In genomic region chr14:35008674-35009073, GRCm38 (mm10) we compare ENCODE assay signal across 21 mouse cellular contexts.
DNase-seq lines count a peak whose midpoint lies in the region; ATAC-seq lines count a peak whose summit lies in the region.
"Had no signal": no experiment of that assay in that cellular context is flagged by ENCODE, and none has a peak within 500 bp of the region (broad histone marks: within the 10 kb centered on the region; RNA-seq: fewer than 3 reads in every experiment).

No protein-coding gene starts in this region.

- no peaks in the 10 kb centered on the region for H3K27me3 ChIP-seq in forebrain, embryonic 12.5 days
- no peaks in the 10 kb centered on the region for H3K27me3 ChIP-seq in forebrain, embryonic 10.5 days (ENCODE audit: poor library complexity, severe bottlenecking)
- H3K27me3 ChIP-seq in midbrain, embryonic 12.5 days: no peaks in the 10 kb centered on the region
- H3K27me3 ChIP-seq in midbrain, embryonic 10.5 days (ENCODE audit: low read depth, poor library complexity, severe bottlenecking): no peaks in the 10 kb centered on the region
- no peaks in the 10 kb centered on the region for H3K27me3 ChIP-seq in hindbrain, embryonic 15.5 days
- no peaks in the 10 kb centered on the region for H3K27me3 ChIP-seq in neural tube, embryonic 14.5 days (ENCODE audit: control insufficient read depth, insufficient read depth, low read length)
- H3K27me3 ChIP-seq: CH12.LX; embryonic facial prominence, embryonic 13.5 days; limb, embryonic 12.5 days; megakaryocyte, embryonic 14.5 days had no signal

- DNase-seq in forebrain, embryonic 10.5 days (ENCODE audit: extremely low spot score, low spot score): no peak
- DNase-seq in midbrain, embryonic 10.5 days (ENCODE audit: low spot score): no peak
- no peak for DNase-seq in lung, postnatal 14 days
- DNase-seq in layer of hippocampus, adult 11-12 months (ENCODE audit: low spot score): no peak
- DNase-seq: cerebellum, adult 18-20 months; gastrocnemius, postnatal 10 days; heart, postnatal 36 days; kidney, adult 18-20 months; kidney, postnatal 36 days had no signal

- no peak overlapping the region for H3K9ac ChIP-seq in forebrain, embryonic 12.5 days
- no peak overlapping the region for H3K9ac ChIP-seq in midbrain, embryonic 12.5 days (replicated peaks)
- H3K9ac ChIP-seq in hindbrain, embryonic 15.5 days: no peak overlapping the region
- H3K9ac ChIP-seq in neural tube, embryonic 14.5 days (replicated peaks; ENCODE audit: low read depth, low read length): no peak overlapping the region
- H3K9ac ChIP-seq: embryonic facial prominence, embryonic 13.5 days; limb, embryonic 12.5 days; liver, embryonic 14.5 days had no signal

- 40% methylated on average over 3 of the region's 3 CpGs for WGBS in forebrain, embryonic 12.5 days
- 60% methylated on average over 3 of the region's 3 CpGs for WGBS in forebrain, embryonic 10.5 days
- 58% methylated on average over 3 of the region's 3 CpGs for WGBS in midbrain, embryonic 12.5 days
- 73% methylated on average over 3 of the region's 3 CpGs for WGBS in midbrain, embryonic 10.5 days
- WGBS in hindbrain, embryonic 15.5 days: 33% methylated on average over 3 of the region's 3 CpGs
- WGBS in neural tube, embryonic 14.5 days: 21% methylated on average over 3 of the region's 3 CpGs

- no peak overlapping the region for H3K4me2 ChIP-seq in forebrain, embryonic 12.5 days
- H3K4me2 ChIP-seq in midbrain, embryonic 12.5 days (replicated peaks): no peak overlapping the region
- no peak overlapping the region for H3K4me2 ChIP-seq in hindbrain, embryonic 15.5 days
- no peak overlapping the region for H3K4me2 ChIP-seq in neural tube, embryonic 14.5 days (ENCODE audit: low read depth, low read length)
- H3K4me2 ChIP-seq: embryonic facial prominence, embryonic 13.5 days; limb, embryonic 12.5 days had no signal

- H3K27ac ChIP-seq in forebrain, embryonic 12.5 days: no peak overlapping the region
- H3K27ac ChIP-seq in forebrain, embryonic 10.5 days: no peak overlapping the region
- H3K27ac ChIP-seq in midbrain, embryonic 12.5 days (replicated peaks): no peak overlapping the region
- H3K27ac ChIP-seq in midbrain, embryonic 10.5 days (replicated peaks): no peak overlapping the region
- H3K27ac ChIP-seq in hindbrain, embryonic 15.5 days (replicated peaks): peak overlapping the region; percentile 38
- peak overlapping the region; percentile 23; the same call in 1 of the 2 replicates for H3K27ac ChIP-seq in neural tube, embryonic 14.5 days (ENCODE audit: low read depth, low read length)
- H3K27ac ChIP-seq: embryonic facial prominence, embryonic 13.5 days; heart, embryonic 10.5 days; limb, embryonic 12.5 days; liver, embryonic 14.5 days had no signal

- peak; percentile 66; the same call in 1 of the 2 replicates for ATAC-seq in forebrain, embryonic 12.5 days (ENCODE audit: low FRiP score)
- ATAC-seq in midbrain, embryonic 12.5 days (ENCODE audit: low FRiP score, low read depth): peak; percentile 68; the same call in 1 of the 2 replicates
- no peak for ATAC-seq in hindbrain, embryonic 15.5 days (ENCODE audit: low FRiP score, low read depth)
- peak; percentile 68 for ATAC-seq in neural tube, embryonic 14.5 days (ENCODE audit: low read depth)
- ATAC-seq: activated CD4-positive, CD25-positive, alpha-beta regulatory T cell, adult 4 months; lung, postnatal 0 days had no signal

- H3K9me3 ChIP-seq in forebrain, embryonic 12.5 days: no peaks in the 10 kb centered on the region
- no peaks in the 10 kb centered on the region for H3K9me3 ChIP-seq in forebrain, embryonic 10.5 days
- H3K9me3 ChIP-seq in midbrain, embryonic 12.5 days: no peaks in the 10 kb centered on the region
- no peaks in the 10 kb centered on the region for H3K9me3 ChIP-seq in midbrain, embryonic 10.5 days (replicated peaks)
- no peaks in the 10 kb centered on the region for H3K9me3 ChIP-seq in hindbrain, embryonic 15.5 days
- H3K9me3 ChIP-seq in neural tube, embryonic 14.5 days (ENCODE audit: control insufficient read depth, low read length): no peaks in the 10 kb centered on the region
- H3K9me3 ChIP-seq: embryonic facial prominence, embryonic 13.5 days; heart, embryonic 10.5 days; limb, embryonic 12.5 days; megakaryocyte, embryonic 14.5 days had no signal

- peaks cover 11% of the 10 kb centered on the region; the same call in 1 of the 2 replicates for H3K4me1 ChIP-seq in forebrain, embryonic 12.5 days
- H3K4me1 ChIP-seq in forebrain, embryonic 10.5 days: peaks cover 5% of the 10 kb centered on the region
- H3K4me1 ChIP-seq in midbrain, embryonic 12.5 days: peaks cover 7% of the 10 kb centered on the region
- H3K4me1 ChIP-seq in midbrain, embryonic 10.5 days: peaks cover 5% of the 10 kb centered on the region; the same call in 1 of the 2 replicates
- H3K4me1 ChIP-seq in hindbrain, embryonic 15.5 days (replicated peaks): peaks cover 13% of the 10 kb centered on the region
- peaks cover 5% of the 10 kb centered on the region for H3K4me1 ChIP-seq in neural tube, embryonic 14.5 days (ENCODE audit: control insufficient read depth, insufficient read depth, low read length)
- H3K4me1 ChIP-seq: heart, embryonic 10.5 days; limb, embryonic 12.5 days; megakaryocyte, embryonic 14.5 days had no signal

- no peak overlapping the region for H3K4me3 ChIP-seq in forebrain, embryonic 12.5 days (replicated peaks)
- H3K4me3 ChIP-seq in forebrain, embryonic 10.5 days: no peak overlapping the region
- H3K4me3 ChIP-seq in midbrain, embryonic 12.5 days: no peak overlapping the region
- no peak overlapping the region for H3K4me3 ChIP-seq in midbrain, embryonic 10.5 days
- no peak overlapping the region for H3K4me3 ChIP-seq in hindbrain, embryonic 15.5 days
- H3K4me3 ChIP-seq in neural tube, embryonic 14.5 days (ENCODE audit: low read depth, low read length): no peak overlapping the region
- H3K4me3 ChIP-seq: embryonic facial prominence, embryonic 13.5 days; heart, embryonic 10.5 days; limb, embryonic 12.5 days; megakaryocyte, embryonic 14.5 days had no signal

- no peaks in the 10 kb centered on the region for H3K36me3 ChIP-seq in forebrain, embryonic 12.5 days (replicated peaks)
- no peaks in the 10 kb centered on the region for H3K36me3 ChIP-seq in forebrain, embryonic 10.5 days (replicated peaks)
- H3K36me3 ChIP-seq in midbrain, embryonic 12.5 days: no peaks in the 10 kb centered on the region
- no peaks in the 10 kb centered on the region for H3K36me3 ChIP-seq in midbrain, embryonic 10.5 days
- no peaks in the 10 kb centered on the region for H3K36me3 ChIP-seq in hindbrain, embryonic 15.5 days
- H3K36me3 ChIP-seq in neural tube, embryonic 14.5 days (ENCODE audit: control insufficient read depth, insufficient read depth, low read length): no peaks in the 10 kb centered on the region
- H3K36me3 ChIP-seq: embryonic facial prominence, embryonic 13.5 days; heart, embryonic 10.5 days; limb, embryonic 12.5 days had no signal

Comparison
In these comparisons a context has a peak if more than half of its experiments do, and no peak if none do; other contexts are left out.
1. H3K27ac ChIP-seq: peak in hindbrain, embryonic 15.5 days (single experiment) and neural tube, embryonic 14.5 days (single experiment); none in forebrain, embryonic 12.5 days (single experiment), forebrain, embryonic 10.5 days (single experiment), midbrain, embryonic 12.5 days (single experiment) and midbrain, embryonic 10.5 days (single experiment).